Mouse (Mus musculus) adrenal gland, postnatal 25 days (tissue): ENCODE results near the gene Col24a1. TPM values are rescaled to one million over a fixed set of nuclear protein-coding genes. Genes with fewer than 3 reads are reported as not detected.
"Not testable (repeated sequence)": the region's sequence is repeated elsewhere in the genome, so short reads cannot be mapped to it uniquely, and the experiment has no call there.

ENCODE experiments used
- DNase-seq: peaks from one replicate; pipeline ENCODE4 v3.0.0; 2021; ENCODE audit warnings: mixed read lengths
- total RNA-seq: library from RNA; stranded (reverse); gene quantifications from 2 replicates; pipeline ENCODE4 v1.2.3, GENCODE M21; 2021

The Col24a1 gene
- total RNA-seq, 1 experiment from 2014 or later, result 0.15 TPM

DNA sequence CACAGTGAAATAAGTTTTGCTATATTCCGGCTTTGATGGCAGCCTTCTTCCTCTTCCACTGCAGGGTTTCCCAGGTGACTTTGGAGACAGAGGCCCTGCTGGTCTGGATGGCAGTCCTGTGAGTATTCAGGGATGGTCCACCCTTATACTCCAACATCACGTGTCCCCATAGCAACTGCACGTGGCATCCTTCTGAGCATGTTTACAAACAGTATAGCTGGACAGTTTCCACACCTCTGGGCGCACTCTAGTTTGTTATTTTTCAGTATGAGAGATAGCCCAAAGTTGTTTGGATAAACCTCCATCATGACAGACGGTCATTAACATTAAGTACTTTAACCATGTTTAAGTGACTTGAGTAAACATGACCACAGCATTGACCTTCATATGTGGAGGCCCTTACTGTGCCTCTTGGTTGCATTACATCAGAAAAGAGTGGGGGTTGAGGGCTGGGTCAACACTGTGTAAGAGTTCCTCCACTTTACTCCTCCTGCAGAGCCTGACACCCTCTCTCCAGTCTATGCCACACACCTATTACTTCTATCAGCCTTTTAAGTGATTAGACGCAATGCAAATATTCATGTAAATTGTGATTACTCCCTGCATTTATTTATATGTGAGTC lies 64.7 kb downstream of the Col24a1 start:
- DNase-seq, result no peak

DNA sequence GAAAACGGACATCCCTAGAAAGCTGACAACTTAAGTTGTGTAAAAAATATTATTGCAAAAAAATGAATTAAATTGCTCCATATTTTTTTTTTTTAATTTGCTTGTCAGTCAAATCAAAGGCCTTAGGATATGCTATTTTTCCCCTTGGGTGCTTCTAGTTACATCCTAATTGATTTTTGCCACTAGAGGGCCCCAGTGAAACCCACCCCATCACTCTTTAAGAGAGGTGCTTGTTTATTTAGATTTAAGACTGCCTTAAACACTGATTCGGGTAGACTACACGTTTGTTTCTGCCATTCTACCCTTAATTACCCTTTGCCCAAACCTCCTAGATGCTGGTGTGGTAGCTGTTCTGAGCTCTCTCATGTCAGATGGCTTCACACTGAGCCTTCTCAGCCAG lies 73.0 kb downstream of the Col24a1 start:
- DNase-seq, result no peak

DNA sequence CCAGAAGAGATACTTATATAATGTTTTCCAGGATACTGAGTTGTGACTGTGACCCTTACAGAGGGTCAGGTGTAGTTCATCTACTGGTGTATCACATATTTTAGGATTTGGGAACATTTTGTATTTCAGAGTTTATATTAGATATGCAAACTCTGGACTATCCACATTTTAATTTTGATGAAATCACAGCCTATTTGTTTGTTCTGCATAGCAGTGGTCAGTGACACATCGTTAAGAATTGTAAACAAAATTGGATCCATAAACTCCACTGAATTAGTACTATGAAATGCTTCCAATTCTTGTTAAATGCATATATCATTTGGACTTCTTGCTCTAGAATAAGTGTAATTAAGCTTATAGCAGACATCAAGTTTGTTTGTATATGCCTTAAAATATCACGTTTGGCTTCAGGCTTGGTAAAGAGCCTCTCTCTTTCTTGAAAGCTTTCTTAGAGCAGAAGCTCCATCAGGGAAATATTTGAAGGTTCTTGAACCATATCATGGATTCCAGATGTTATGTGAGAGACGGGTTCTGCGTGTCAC lies 75.0 kb downstream of the Col24a1 start:
- no peak for DNase-seq

DNA sequence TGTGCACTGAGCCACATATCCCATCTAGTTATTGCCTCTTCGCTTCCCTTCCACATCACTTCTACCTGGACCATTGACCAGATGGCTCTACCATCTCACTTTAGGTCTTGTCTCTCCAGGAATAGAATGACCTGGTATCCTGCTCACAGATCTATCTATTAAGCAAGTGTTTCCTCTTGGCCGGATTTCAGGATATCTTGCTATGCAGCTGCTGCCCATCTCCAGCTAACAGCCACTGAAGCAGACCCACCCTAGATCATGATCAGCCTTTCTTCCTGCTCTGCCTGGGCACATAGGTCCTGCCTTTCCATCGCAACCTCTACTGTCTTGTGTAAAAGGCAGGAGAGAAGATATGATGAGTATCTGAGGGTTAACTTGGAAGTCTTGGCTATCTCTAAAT lies 84.0 kb downstream of the Col24a1 start:
- DNase-seq, result no peak

DNA sequence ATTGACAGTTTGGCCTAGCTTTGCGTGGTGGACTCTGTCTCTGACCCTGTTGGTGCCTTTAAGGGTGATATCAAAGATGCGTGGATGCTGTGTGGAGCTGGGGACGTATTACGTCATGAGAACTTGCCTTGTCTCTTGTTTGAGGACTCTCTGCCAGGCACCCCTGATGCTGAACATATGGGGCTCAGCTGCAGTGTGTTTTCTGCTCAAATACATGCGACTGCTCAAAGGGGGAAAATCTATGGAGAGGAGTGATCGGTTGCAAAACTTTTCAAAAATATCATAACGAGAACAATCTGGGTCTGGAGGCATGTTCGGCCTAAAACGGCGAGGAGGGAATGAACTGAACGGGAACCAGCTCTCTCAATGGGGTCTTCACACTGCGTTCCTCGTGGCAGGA lies 90.8 kb downstream of the Col24a1 start:
- no peak for DNase-seq

DNA sequence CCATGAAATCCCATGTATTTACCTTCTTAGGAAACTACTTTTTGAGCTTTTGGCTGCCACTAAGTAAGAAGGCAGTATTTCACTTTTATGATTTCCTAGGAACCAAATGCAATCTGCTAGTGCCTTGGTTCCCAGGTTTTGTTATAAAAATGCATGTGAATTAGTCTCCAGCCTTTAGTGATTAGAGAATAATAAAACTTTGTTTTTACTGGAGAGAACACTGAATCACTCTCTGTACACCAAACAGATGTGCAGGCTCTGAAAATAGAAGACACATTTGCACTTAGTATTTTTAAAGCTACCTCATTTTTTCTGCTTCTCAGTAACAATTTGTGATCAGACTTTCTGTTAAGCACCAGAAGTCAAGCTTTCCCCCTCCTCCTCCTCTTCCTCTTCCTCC lies 94.2 kb downstream of the Col24a1 start:
- DNase-seq, result no peak

DNA sequence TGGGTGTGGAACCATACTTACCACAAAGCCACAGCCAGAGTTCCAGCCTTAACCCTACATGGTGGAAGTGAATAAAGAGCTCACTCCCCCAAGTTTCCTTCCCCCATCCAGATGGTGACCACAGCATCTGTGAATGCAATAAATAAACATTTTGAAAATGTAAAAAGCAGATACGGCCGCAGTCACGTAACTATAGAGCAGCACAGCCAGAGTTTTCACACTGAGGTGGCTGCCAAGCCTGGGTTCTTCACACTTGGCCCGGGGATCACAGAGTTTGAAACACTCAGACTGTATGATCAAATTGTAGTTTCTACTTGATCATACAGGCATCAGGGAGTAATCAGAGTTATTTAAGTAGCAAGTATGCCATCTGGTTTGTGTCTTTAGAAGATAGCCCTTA lies 98.4 kb downstream of the Col24a1 start:
- no peak for DNase-seq

DNA sequence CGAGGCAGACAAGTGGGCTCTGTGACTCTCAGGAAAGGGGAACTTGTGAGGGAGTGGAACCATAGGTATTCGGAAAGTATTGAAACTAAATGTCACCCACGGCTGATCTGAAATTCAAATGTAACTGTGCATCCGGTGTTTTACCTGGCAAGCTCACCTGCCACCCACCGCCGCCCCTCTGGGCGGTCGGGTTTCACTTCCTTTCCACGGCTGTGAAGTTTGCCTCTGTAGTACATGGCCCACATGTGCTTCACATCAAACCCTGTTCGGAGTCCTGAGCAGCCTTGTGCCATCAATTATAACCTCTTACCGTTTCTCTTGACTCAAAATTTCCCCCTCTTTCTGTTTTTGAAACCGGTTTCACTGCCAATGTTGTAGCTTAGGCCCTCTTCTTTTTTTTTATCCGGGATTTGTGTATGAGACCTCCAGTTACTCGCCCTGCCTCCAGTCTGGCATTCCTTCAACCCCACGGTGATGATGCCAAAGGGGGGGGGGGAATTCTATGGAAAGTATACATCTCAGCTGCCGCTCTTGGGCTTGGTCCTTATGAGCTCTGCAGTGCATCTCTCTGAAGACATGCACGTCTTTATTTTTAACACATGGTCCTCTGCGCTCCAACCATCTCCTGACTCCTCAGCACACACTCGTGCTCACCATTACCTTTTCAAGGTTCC lies 99.9 kb downstream of the Col24a1 start:
- no peak for DNase-seq

DNA sequence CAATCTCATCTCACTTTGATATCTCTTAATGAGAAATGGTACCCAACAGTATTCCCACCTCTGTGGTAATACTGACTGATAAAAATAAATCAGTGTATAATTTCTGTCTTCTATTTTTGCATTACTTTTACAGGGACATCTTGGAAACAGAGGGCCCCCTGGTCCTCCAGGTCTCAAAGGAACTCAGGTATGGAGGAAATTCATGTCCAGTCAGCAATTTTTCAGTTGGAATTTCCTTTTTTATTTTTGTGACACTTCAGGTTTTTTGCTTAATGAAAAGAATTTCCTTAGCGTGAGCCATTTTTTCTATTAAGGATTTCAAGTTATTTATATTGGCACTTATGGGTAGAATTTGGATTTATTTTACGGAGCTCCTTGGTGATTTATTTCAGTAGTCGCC lies 106.9 kb downstream of the Col24a1 start:
- no peak for DNase-seq

DNA sequence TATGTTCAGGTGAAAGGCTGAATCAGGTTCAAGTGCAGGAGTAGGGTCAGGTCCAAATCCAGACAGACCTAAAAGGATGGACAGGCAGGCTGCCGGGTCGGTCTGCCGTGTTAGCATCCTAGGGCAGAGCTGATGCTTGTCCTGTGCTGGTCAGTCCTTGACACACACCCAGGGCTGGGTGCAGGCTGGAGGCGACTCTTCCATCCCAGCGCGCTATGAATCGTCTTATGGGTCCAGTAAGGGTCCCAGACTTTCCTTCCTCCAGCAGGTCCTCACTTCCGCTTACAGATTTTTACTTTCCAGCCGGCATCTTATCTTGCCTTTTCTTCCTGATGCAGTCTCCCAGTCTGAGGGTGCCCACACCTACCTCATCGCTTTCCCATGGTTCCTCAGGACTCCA lies 110.0 kb downstream of the Col24a1 start:
- no peak for DNase-seq

DNA sequence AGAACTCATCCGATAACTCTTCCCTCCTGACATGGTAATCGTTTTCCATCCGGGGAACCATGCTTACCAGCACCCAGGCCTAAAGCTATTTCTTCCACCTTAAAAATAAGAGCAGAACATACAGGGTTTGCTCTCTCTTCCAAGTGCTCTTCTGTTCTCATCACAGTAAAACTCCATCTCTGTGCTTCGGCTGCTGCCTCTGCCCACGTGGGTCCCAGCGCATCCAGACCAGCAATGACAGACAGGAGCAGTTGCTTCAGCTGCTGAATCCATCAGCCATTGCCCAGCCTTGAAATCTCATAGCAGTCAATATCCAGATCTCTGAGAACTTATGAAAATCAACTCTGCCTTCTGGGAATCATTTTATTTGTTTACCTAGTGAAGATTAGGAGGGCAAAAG lies 110.7 kb downstream of the Col24a1 start:
- no peak for DNase-seq

DNA sequence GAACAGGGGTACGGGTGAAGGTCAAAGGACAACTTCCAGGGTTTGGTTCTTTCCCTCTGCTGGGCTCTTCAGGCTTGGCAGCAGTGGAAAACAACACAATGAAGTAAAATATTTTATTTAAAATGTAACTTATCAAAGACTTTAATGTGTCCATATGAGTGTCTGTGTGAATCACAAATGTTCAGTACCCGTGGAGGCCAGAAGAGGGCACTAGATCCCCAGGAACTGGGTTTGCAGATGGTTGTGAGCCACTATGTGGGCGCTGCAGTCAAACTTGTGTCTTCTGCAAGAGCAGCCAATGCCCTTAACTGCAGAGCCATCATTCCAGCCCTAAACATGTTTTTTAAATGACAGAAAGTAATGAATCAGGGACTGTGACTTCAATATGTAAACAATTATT lies 115.8 kb downstream of the Col24a1 start:
- DNase-seq, result peak; percentile 12

DNA sequence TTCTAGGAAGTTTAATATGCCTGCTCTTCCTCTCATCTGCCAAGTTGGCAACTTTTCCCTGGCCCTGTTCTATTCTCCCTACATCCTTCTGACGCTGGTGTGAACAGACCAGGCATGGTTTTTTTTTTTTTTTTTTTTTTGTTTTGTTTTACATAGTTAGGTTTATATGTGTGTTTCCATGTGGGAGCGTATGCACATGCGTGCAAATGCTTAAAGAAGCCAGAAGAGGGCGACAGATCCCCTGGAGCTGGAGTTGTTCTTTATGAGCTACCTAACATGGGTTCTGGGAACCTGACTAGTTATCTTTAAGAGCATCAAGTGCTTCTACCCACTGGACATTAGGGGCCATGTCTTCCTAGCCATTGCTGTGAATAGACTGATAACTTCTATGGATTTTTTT lies 119.9 kb downstream of the Col24a1 start:
- DNase-seq, result no peak

DNA sequence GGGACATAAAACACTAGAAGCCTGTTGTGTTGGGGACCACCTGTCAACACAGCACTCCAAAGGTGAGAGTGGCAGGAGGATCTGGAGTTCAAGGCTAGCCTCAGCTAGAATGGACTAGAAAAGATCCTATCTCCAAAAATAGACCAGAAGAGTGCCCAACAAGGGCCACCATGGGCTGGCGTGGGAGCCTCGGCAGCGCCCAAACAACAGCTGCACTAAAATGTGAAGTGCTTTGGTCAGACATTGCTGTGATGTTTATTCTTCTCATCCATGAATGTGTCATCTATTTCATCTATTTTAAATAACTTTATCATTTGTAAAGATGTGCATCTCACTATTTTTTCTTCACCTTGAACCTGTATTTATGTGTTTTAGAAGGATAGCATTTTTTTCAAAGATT lies 122.1 kb downstream of the Col24a1 start:
- no peak for DNase-seq

DNA sequence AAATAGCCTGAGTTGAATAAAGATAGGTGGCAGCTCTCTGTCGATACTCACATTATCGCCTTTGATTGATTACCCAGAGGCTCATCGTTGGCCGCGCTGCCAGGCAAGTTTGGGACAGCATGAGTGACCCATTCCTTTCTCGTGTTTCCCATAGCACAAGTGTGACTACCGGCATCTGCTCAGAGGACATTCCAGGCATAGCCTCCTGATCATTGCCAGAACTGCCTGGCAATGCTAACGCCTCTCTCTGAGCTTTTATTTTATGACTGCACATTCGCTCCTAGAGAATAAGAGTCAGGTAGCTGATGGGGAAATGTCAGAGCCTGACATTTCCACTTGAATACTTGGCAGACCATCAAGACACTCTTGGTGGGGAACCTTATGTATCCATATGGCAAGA lies 125.5 kb downstream of the Col24a1 start:
- DNase-seq, result no peak

DNA sequence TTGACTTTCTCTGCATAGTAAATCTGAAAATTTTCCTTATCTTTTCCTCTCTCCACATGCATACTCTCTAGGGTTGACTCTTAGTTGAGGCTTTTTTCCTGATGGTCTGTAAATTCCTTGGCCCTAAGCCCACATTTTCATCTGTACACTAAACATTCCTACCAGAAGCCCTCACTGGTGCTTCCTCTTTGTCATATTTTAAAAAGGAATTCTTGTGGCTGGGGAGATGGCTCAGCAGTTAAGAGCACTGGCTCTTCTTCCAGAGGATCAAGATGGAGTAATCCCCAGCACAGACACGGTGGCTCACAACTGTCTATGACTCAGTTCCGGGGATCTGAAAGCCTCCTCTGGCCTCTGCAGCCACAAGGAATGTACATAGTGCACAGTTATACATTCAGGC lies 128.1 kb downstream of the Col24a1 start:
- no peak for DNase-seq

DNA sequence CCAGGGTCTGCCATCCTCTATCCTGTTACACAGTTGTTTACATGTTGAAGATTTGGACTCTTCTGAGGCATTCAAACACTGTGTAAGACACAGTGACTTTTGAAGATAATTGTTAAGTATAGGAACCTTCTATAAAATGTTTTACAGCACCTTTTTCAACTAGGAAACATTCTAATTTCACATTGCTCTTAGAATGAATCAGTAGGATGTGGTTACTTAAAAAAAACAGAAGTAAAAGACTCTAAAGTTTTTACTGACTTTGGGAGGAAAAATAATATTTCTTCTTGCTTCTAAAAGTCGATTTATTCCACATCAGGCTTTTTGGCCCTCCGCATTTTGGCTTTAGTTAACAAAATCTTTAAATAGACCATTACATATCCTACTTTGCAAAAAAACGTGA lies 129.8 kb downstream of the Col24a1 start:
- no peak for DNase-seq

DNA sequence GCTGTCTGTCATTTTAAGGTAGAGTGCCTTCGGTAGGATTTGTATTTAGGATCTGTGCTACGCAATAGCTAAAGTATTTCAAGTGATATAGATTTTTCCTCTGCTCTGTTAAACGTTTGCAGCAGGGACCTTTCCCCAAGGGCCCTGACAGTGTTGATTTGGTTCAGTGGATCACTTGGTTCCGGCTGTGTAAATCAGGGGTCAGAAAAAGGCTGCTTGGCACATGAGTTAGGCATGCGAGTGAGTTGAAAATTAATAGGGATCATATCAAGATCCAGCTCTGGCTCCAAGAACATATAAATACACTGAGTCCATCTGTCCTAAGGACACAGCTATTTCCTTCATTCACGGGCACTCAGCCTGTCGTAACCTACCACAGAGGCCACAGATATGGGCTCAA lies 146.1 kb downstream of the Col24a1 start:
- no peak for DNase-seq

DNA sequence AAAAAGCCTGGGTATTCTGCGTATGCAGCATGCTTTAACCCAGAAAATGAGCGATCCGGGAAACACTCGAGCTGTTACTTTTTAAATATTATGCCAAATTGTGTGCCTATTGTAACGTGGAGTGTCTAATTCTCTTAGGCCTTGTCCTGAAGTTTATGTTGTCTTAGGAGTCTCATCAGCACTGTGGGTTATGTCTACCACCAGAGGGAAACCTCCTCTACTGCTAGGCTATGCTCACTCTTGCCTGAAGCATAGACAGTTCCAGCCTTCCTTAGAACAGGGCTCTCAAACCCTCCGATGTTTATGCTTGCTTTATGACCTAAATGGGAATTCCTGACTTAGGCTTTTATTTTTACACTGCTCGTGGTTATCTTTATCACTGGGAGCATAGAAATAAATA lies 146.8 kb downstream of the Col24a1 start:
- no peak for DNase-seq

DNA sequence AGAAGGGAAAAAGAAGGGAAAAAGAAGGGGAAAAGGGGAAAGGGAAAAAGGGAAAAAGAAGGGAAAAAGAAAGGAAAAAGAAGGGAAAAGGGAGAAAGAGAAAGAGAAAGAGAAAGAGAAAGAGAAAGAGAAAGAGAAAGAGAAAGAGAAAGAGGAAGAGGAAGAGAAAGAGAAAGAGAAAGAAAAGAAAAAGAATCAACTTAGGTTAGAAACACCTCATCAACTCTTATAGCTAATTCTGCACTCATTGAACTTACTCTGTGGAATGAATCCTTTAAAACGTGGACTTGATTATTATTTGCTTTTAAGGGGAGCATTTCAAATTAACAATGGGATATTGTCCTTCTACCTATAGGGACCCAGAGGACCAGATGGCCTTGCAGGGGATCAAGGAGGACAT lies 148.7 kb downstream of the Col24a1 start:
- no peak for DNase-seq

DNA sequence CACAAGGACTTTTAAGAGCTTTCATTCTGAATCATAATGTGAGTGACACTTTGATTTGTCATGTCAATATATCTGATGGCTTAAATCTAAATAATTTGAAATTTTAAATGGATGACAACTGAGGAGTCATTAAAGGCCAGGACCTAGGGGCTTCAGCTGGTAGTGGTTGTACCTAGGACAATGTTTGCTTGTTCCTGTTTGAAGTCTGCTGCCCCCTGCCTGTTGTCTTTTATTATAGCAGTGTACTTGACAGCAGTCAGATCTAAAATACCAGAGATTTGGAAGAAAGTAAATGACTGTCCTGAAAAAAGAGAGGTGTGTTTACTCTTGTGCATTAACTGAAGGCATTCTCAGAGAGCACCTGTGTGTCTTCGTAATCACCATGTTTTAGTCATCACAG lies 150.0 kb downstream of the Col24a1 start:
- DNase-seq, result no peak

DNA sequence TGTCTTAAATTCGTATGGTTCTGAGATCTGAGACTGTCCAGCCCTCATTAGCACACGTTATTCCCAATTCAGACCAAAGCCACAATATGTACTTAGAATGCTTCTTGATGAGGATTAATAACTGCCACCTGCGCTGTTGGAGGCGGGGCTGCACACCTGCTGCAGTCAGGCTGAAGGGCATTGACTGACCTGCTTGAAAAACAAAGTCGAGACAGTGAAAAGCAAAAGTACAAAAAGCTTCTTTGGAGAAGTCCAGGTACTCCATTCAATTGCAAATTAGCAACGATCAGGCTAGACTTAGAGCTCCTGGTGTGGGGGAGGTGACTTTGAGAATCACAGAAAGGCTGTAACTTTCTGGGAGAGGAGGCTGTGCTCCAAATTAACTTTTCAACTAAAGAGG lies 150.9 kb downstream of the Col24a1 start:
- DNase-seq, result not testable (repeated sequence)

DNA sequence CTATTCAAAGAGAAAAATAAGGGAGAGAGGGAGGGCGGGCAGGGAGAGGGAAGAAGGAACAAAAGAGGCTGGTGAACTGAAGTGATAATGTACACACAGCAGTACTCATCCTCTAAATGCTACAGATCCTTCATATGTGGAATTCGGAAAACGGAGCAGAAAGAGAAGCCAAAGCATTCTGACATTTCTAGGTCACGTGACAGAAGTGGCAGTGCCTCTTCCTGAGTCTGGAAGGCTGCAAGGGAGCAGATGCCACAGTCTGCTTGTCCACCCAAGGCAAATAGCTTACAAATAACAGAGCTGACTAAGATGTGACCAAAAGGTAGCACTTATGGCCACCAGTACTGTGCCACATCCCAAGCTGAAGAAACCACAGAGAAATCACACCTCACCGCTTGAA lies 164.8 kb downstream of the Col24a1 start:
- no peak for DNase-seq

DNA sequence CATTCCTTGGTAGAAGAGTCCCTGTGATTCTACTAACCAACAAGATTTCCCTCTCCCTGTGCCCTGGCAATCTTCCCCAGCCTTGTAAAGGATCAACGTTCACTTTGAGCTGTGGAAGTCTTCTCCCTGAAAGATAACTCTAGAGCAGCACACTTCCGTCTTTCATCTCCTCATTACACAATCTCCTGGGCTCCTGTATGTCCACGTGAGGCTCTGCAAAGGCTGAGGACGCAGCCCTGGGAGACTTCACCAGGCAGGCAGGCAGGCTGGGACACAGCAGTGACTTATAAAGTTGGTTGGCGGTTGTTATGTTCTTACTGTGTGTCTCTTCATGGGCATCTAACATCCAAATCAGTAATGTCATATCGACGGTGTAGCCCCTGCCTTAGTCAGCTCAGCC lies 170.1 kb downstream of the Col24a1 start:
- DNase-seq, result no peak
